Mouse (Mus musculus): ENCODE measurements around the gene Slc32a1. TPM values are rescaled to one million over a fixed set of nuclear protein-coding genes. Genes with fewer than 3 reads are reported as not detected.
A peak's percentile ranks its signal among the peaks of the same experiment; 100 is the strongest.

The Slc32a1 gene
- total RNA-seq (2021) = not detected

DNA sequence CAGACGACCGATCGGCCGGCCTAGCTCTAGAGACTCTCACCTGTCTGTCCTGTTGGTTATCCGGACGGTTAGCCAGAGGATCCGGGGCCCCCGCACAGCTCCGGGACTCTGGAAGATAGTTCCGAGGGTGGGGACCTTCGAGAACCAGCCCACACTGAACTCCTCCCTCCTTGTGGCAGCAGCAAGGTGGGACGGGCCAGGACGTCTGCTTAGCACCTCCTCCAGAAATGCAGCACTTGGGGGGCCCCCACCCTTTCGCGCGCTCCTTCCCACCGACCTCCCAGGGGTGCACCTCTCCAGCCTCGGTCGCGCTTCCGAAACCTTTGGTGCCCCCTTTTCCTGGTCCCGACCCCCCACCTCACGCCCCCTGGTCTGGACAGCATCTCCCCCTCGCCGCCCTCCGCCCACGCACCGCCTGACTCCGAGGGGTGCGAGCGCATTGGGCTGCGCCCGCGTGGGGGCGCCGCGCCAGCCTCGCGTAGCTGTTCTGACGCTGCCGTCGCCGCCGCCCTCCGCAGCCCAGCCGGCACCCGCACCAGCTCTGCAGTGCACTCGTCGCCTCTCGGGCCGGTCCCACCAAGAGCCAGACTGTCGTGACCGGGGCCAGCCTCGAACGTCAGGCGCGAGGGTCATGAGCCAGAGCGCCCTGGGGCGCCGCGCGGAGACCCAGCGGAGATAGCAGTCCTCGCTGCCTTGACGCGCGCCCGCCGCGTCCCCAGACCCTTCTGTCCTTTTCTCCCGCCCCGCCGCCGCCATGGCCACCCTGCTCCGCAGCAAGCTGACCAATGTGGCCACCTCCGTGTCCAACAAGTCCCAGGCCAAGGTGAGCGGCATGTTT lies at the start of gene Slc32a1:
Slc32a1 (plus strand) TSS at position 280 of the 838 bp plus-strand sequence.
- no peak for DNase-seq
- intact Hi-C loops (cut with DNase I) = no loop called here

- intact Hi-C loops (cut with DNase I) = no loop called here
- DNase-seq = no peak
Measured at GRCm38 (mm10) chr2:158560801-158561200, 49.8 kb upstream of the Slc32a1 start.

DNA sequence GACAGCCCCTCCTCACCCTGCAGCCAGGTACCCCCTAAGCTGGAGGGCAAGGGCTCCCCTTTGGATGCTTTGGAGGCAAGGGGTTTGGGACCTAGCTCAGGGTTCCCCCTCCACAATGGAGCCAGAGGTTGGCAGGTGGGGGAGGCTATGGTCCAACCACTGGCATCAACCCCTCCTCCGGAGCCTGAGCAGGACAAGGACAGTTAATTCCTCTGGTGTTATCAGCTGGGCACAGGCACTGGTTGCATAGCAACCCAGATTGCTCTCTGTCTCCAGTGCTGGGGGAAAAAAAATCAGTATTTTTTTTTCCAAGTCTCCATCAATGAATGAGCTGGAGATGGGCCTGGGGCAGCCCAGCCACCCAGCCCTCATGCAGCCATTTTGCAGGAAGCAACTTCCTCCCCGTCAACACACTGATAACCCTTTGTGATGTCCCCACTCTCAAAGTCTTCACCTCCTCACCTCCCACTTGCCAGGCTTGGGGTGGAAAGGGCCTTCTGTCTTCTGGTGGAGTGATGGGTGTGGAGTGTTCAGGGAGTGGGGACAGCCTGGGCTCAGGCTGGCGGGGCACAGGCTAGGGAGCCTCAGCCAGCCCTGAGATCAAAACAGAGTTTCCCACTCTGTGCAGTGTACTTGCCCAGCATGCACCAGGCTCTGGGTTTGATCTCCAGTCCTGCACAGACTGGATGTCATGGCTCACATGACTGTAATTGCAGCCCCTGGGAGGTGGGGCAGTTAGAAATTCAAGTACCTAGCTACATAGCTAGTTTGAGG lies 49.0 kb upstream of the Slc32a1 start:
- no peak for DNase-seq
- intact Hi-C loops (cut with DNase I) = no loop called here

GRCm38 (mm10) chr2:158570421-158571081 lies 40.0 kb upstream of the Slc32a1 start:
- intact Hi-C loops (cut with DNase I) = no loop called here
- DNase-seq = peak; percentile 21

DNA sequence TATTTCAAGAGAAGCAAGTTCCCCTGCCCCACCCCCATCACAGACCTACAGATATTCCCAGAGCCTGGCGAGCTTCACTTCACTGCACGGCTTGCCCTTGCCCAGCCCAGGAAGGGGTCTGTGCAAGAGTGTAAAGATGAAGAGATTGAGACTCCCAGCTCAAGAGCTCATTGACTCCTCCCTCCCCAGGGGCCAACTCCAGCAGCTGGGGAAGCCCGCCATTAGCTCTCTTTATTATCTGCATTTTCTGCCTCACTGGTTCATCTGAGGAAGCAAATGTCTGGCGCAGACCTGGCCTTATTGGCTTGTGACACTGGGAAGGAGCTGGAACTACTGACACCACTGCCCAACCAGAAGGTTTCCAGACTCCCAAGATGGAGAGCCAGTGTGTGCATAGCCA lies 30.6 kb upstream of the Slc32a1 start:
- no peak for DNase-seq
- intact Hi-C loops (cut with DNase I) = no loop called here

DNA sequence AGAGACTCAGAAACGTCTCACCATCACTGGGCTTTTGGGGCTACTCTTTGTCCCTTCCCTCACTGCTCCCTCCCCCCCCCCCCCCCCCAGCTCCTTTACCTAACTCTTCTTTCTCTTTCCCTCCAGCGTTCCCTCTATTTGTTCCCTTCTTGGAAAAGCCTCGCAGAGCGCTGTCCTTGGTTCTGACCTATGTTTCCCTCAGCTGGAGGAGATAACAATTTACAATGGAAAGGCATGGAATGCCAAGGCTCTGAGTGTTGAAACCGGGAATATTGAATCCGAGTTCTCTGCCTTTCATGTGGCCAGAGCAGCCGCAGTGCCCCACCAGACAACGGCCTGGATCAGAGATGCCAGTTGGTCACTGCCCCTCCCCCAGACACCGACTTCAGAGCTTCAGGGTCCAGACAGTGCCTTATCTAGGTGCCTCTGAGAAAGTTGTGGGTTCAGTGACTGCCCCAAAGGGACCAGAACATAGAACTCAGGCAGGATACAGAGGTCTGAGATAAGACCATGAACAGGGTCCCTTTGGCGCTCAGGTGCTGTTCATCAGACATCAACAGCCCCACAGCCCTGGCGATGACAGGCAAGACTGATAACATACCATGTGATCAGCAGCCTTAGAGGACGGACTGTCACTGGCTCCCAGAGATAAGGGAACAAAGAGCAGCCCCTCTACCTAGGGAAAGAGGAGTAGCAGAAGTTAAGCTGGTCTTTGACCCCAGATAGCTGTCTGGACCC lies 25.8 kb upstream of the Slc32a1 start:
- peak; percentile 10 to 11 for DNase-seq

GRCm38 (mm10) chr2:158588524-158589271 lies 21.9 kb upstream of the Slc32a1 start:
- intact Hi-C loops (cut with DNase I) = no loop called here
- no peak for DNase-seq

More for the DNA sequence above, 25.8 kb upstream of the Slc32a1 start:
- intact Hi-C loops (cut with DNase I) = no loop called here

GRCm38 (mm10) chr2:158590495-158590894 lies 20.1 kb upstream of the Slc32a1 start:
- DNase-seq = no peak
- intact Hi-C loops (cut with DNase I) = no loop called here

DNA sequence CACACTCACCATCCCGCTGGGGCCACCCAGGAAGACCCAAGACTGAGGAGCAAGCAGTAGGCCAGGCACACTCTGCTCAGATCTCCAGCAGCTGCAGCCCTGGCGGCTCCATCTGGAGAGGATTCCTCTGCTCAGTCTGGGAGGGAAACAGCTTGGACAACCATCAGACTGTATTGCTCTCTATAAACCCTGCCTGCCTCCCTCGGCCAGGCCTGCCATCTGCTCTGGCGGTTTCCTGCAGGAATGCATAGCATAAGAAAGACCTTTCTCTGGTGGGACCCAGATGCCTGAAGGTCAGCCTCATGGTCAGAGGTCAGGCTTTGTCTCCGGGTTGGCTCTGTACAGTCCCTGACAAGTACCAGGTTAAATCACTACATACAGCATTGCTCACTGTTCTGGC lies 19.3 kb upstream of the Slc32a1 start:
- no peak for DNase-seq
- intact Hi-C loops (cut with DNase I) = no loop called here

DNA sequence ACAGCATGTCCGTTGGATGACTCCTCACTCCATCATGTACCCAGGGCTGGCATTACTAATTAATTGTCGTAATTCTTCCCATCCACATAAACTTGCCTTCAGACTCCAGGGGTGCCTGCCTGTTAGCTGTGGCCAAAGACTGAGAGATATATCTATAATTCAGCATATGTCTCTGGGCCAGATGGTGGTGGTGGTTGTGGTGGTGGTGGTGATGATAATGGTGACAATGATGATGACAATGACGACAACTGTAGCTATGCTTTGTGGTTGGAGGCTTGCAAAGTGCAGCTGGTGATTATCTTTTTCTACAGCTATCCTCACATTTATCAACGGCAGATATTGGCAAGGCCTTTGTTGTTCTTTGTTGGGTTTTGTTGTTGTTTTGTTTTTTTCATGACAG lies 17.2 kb upstream of the Slc32a1 start:
- no peak for DNase-seq
- intact Hi-C loops (cut with DNase I) = no loop called here

GRCm38 (mm10) chr2:158595103-158595502 lies 15.5 kb upstream of the Slc32a1 start:
- intact Hi-C loops (cut with DNase I) = no loop called here
- DNase-seq = no peak

GRCm38 (mm10) chr2:158595577-158595976 lies 15.0 kb upstream of the Slc32a1 start:
- intact Hi-C loops (cut with DNase I) = no loop called here
- DNase-seq = no peak

- no peak for DNase-seq
- intact Hi-C loops (cut with DNase I) = no loop called here
Measured at GRCm38 (mm10) chr2:158596803-158597202, 13.8 kb upstream of the Slc32a1 start.

- intact Hi-C loops (cut with DNase I) = no loop called here
- DNase-seq = no peak
Measured at GRCm38 (mm10) chr2:158600517-158600916, 10.1 kb upstream of the Slc32a1 start.

GRCm38 (mm10) chr2:158601326-158601725 lies 9.2 kb upstream of the Slc32a1 start:
- intact Hi-C loops (cut with DNase I) = no loop called here
- no peak for DNase-seq

DNA sequence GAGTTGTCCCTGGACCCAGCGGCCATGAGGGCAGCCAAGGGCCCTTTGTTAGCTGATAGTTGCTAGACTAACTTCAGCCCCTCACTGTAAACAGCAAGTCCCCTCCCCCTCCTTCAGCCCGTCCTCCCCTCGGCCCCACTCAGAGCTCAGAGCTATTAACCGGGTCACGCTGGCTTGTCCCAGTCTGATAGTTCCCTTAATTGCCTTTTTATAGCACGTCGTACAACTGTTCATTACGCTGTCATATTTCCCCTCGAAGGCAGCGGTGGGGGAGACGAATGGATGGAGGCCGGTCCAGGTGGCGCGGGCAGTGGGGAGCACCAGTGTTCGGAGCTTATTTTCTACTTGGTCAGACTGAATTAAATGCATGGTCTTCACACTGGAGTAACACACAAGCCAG lies 7.9 kb upstream of the Slc32a1 start:
- DNase-seq = no peak
- intact Hi-C loops (cut with DNase I) = no loop called here

- DNase-seq = no peak
- intact Hi-C loops (cut with DNase I) = no loop called here
Measured at GRCm38 (mm10) chr2:158606511-158606964, 4.0 kb upstream of the Slc32a1 start.

GRCm38 (mm10) chr2:158609681-158610080 lies 886 bp upstream of the Slc32a1 start:
- no peak for DNase-seq
- intact Hi-C loops (cut with DNase I) = no loop called here

GRCm38 (mm10) chr2:158611326-158611719 lies 756 bp downstream of the Slc32a1 start:
- intact Hi-C loops (cut with DNase I) = no loop called here
- no peak for DNase-seq
